Mouse (Mus musculus) thymus, adult 2 months (tissue): ENCODE data around the gene Banf2. TPM values are rescaled to one million over a fixed set of nuclear protein-coding genes. Genes with fewer than 3 reads are reported as not detected.

Experiments
- DNase-seq: peaks from one replicate; pipeline ENCODE4 v3.0.0; 2021
- H3K27ac ChIP-seq: fragments of 200-500 bp; 2 replicates; pipeline ENCODE4 v1.5.1; 2012; ENCODE audit warnings: low read length, control low read depth; ENCODE audit not compliant: control insufficient read depth, insufficient read depth
- H3K27me3 ChIP-seq: fragments of 200-500 bp; 2 replicates; pipeline ENCODE4 v1.6.1; 2012; ENCODE audit warnings: mild to moderate bottlenecking, low read length, moderate library complexity, mixed read lengths; ENCODE audit not compliant: control insufficient read depth, insufficient read depth
- H3K36me3 ChIP-seq: fragments of 200-500 bp; 2 replicates; pipeline ENCODE4 v1.6.1; 2012; ENCODE audit warnings: mild to moderate bottlenecking, low read length, moderate library complexity; ENCODE audit not compliant: control insufficient read depth, insufficient read depth
- H3K4me1 ChIP-seq: fragments of 200-500 bp; replicated peaks from 2 replicates; pipeline ENCODE4 v1.6.1; 2012; ENCODE audit warnings: low read length; ENCODE audit not compliant: control insufficient read depth, insufficient read depth
- H3K4me3 ChIP-seq: fragments of 200-500 bp; 2 replicates; pipeline ENCODE4 v1.5.1; 2012; ENCODE audit warnings: mild to moderate bottlenecking, low read length, control low read depth, moderate library complexity; ENCODE audit not compliant: control insufficient read depth, insufficient read depth
- CTCF ChIP-seq: fragments of 200-500 bp; IDR thresholded peaks from 2 replicates; pipeline ENCODE4 v1.5.1; 2012; ENCODE audit warnings: mild to moderate bottlenecking, control low read depth, low read length, moderate library complexity, borderline replicate concordance; ENCODE audit not compliant: control insufficient read depth, poor library complexity, insufficient read depth; ENCODE audit errors: extremely low read depth
- POLR2A ChIP-seq: fragments of 200-500 bp; IDR thresholded peaks from 2 replicates; pipeline ENCODE4 v1.6.1; 2012; ENCODE audit warnings: mild to moderate bottlenecking, low read length, control low read depth, moderate library complexity; ENCODE audit not compliant: control insufficient read depth, poor library complexity, insufficient read depth; ENCODE audit errors: extremely low read depth
- WGBS: fragments of 180-500 bp; shearing (Covaris S2); methylation state at CpG from one replicate; pipeline ENCODE4 v1.1.7; 2018; 5-methylcytosine and 5-hydroxymethylcytosine counted together
- polyA plus RNA-seq: library from polyadenylated mRNA; depleted of rRNA; stranded (reverse); fragments of >200 nt; gene quantifications from 2 replicates; pipeline ENCODE4 v1.2.3, GENCODE M21; 2012

Banf2 gene
- polyA plus RNA-seq, 1 experiment, result not detected

GRCm38 (mm10) chr2:144009081-144009480 lies 23.8 kb upstream of the Banf2 start:
- Histone ChIP-seq H3K4me3 (no peak overlapping the region), H3K27me3 (no peaks in the 10 kb centered on the region), H3K27ac (no peak overlapping the region), H3K4me1 (peaks cover 10% of the 10 kb centered on the region), H3K36me3 (no peaks in the 10 kb centered on the region)
- TF ChIP-seq CTCF (no peak), POLR2A (no peak)
- WGBS, result 73% methylated on average over 1 of the region's 1 CpGs
- no peak for DNase-seq

- Histone ChIP-seq H3K36me3 (no peaks in the 10 kb centered on the region), H3K4me3 (peak overlapping the region; percentile 63), H3K27me3 (no peaks in the 10 kb centered on the region), H3K27ac (0 out of 2 replicates have a peak overlapping the region, but pooled peaks have one; percentile 1), H3K4me1 (peaks cover 10% of the 10 kb centered on the region)
- no peak for TF ChIP-seq POLR2A
- TF ChIP-seq CTCF, result no peak
- WGBS, result 4% methylated on average over 30 of the region's 30 CpGs
- peak; percentile 35 for DNase-seq
Measured at GRCm38 (mm10) chr2:144009551-144010281, 23.1 kb upstream of the Banf2 start.

GRCm38 (mm10) chr2:144010282-144011044 lies 22.4 kb upstream of the Banf2 start:
- under 1% methylated on average over 106 of the region's 107 CpGs for WGBS
- DNase-seq, result peak; percentile 87

GRCm38 (mm10) chr2:144011080-144011551 lies 21.7 kb upstream of the Banf2 start, which contains the start of gene Rrbp1:
Rrbp1 (minus strand) TSS chr2:144011263.
- H3K27me3 ChIP-seq, result no peaks in the 10 kb centered on the region
- H3K36me3 ChIP-seq, result no peaks in the 10 kb centered on the region
- TF ChIP-seq POLR2A, result peak; percentile 50; the same call in 1 of the 2 replicates
- TF ChIP-seq CTCF, result no peak
- no peak within 1 kb of the TSS for H3K27ac ChIP-seq
- WGBS, result under 1% methylated on average over 53 of the region's 53 CpGs
- H3K4me1 ChIP-seq, result peaks cover 10% of the 10 kb centered on the region
- peak within 1 kb of the TSS; percentile 63 for H3K4me3 ChIP-seq
- DNase-seq, result peak; percentile 97

More at GRCm38 (mm10) chr2:144010282-144011044, 22.4 kb upstream of the Banf2 start:
- H3K36me3 ChIP-seq, result no peaks in the 10 kb centered on the region
- no peak overlapping the region for H3K27ac ChIP-seq
- peaks cover 10% of the 10 kb centered on the region for H3K4me1 ChIP-seq
- TF ChIP-seq CTCF (peak; percentile 93), POLR2A (no peak)
- peak overlapping the region; percentile 63 for H3K4me3 ChIP-seq
- no peaks in the 10 kb centered on the region for H3K27me3 ChIP-seq

- DNase-seq, result no peak
- TF ChIP-seq CTCF, result no peak
- no peak for TF ChIP-seq POLR2A
- Histone ChIP-seq H3K4me3 (no peak overlapping the region), H3K36me3 (no peaks in the 10 kb centered on the region), H3K27ac (no peak overlapping the region), H3K27me3 (no peaks in the 10 kb centered on the region), H3K4me1 (peaks cover 10% of the 10 kb centered on the region)
- WGBS, result 96% methylated on average over 11 of the region's 11 CpGs
Measured at GRCm38 (mm10) chr2:144014051-144014450, 18.8 kb upstream of the Banf2 start.

GRCm38 (mm10) chr2:144014481-144014880 lies 18.4 kb upstream of the Banf2 start:
- Histone ChIP-seq H3K27ac (no peak overlapping the region), H3K27me3 (no peaks in the 10 kb centered on the region), H3K4me3 (no peak overlapping the region), H3K36me3 (no peaks in the 10 kb centered on the region), H3K4me1 (peaks cover 9% of the 10 kb centered on the region)
- WGBS, result 87% methylated on average over 5 of the region's 5 CpGs
- no peak for DNase-seq
- no peak for TF ChIP-seq CTCF
- TF ChIP-seq POLR2A, result no peak
